Mouse (Mus musculus): ENCODE results near the gene Bdh1.

Gene Bdh1

GRCm38 (mm10) chr16:31506665-31507456 is 84.8 kb downstream of the Bdh1 start:
- no peak for DNase-seq

DNA sequence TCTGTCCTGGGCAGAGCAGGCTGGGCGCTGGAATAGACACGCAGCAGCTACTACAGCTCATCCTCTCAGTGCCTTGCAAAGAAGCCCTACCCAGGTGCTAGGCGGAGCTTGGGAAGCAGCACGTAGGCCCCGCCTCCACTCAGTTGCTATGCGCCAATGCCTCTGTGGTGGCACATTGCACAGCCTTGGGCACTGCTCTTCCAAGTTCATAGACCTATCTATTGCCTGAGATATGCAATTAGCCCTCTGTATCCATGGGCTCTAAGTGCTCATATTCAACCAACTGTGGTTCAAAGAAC is 85.3 kb downstream of the Bdh1 start:
- DNase-seq: no peak

DNA sequence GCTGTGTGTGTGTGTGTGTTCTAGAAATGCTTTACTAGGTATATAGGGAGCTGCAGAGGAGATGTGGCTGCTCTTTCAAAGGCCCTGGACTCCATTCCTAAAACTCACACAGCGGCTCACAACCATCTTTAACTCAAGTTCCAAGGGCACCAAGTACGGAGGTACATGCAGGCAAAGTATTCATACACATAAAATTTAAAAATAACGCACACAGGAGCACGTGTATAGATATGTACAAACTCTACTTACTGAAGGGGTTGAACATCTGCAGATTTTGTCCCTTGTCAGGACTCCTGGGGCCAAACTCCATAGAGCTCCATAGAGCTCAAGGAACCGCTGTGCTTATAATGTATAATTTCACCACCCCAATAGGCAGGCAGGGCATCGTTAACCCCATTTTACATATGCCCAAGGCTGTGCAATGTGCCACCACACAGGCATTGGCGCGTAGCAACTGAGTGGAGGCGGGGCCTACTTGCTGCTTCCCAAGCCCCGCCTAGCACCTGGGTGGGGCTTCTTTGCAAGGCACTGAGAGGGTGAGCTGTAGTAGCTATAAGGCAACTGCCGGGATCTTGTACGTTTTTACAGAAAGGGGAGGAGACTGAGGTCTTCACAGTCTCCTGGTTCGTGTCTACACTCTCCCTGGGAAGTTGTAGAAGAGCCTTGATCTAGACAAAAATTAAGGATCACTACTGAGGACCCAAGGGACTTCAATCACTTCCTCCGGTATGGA is 85.9 kb downstream of the Bdh1 start:
- DNase-seq: no peak

Data from right cerebral cortex, postnatal 4 days (tissue).